Mouse (Mus musculus) gastrocnemius, postnatal 14 days (tissue): ENCODE data around the gene Sub1. TPM values are rescaled to one million over a fixed set of nuclear protein-coding genes. Genes with fewer than 3 reads are reported as not detected.

Source experiments
- DNase-seq: peaks from one replicate; pipeline ENCODE4 v3.0.0; 2021; ENCODE audit warnings: mixed read lengths
- intact Hi-C: fragments of 180-260 bp; cut with DNase I; formaldehyde crosslinking; loops from one replicate; pipeline ENCODE4 v1.15.1; 2025; ENCODE audit warnings: low total_unique reads
- long read RNA-seq, 2 experiments: library from polyadenylated mRNA; stranded (forward); transcript quantifications; one replicate each; pipeline ENCODE4 v2.0.0; 2021
- total RNA-seq, 2 experiments: library from RNA; stranded (reverse); gene quantifications; 2 replicates each; pipeline ENCODE4 v1.2.3; 2021

Gene Sub1
- total RNA-seq, result 100 to 1,000 TPM; 101 to 124 TPM
- long read RNA-seq, experiment 1, transcript Sub1-201 (5 exons, 3,372 nt), result major isoform, 97 of 99 reads
- long read RNA-seq, experiment 1, partial matches to known transcripts, result 2 of 99 reads
- long read RNA-seq, experiment 1, other reads (novel, unspliced or antisense), result 0 of 99 reads
- long read RNA-seq, experiment 2, transcript Sub1-201 (5 exons, 3,372 nt), result major isoform, 123 of 127 reads
- long read RNA-seq, experiment 2, partial matches to known transcripts, result 2 of 127 reads
- long read RNA-seq, experiment 2, other reads (novel, unspliced or antisense), result 2 of 127 reads

DNA sequence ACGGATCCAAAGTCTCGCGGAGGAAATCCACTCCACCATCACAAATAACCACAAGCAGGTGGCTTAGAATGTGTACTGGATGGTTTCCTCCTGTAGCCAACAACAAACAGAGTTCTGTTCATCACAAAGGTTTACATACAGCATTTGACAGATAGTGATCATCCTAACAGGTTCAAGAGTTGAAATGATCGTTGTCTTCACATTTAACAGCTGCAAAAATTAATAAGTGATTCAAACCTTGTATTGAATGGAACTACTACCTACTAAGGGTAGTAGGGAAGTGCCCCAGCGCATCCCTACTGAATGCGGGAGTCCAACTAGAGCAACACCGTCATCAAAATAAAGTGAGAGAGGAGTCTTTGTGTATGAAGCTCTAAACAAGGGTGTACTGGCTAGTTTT lies at the start of gene Sub1:
Gene Sub1 (minus strand): TSS at position 101 of the 400 bp plus-strand sequence.
- intact Hi-C loops, result no loop called here
- no peak for DNase-seq

- intact Hi-C loops, result no loop called here
- peak; percentile 23 for DNase-seq
These were observed 43.6 kb upstream of the Sub1 start for GRCm38 (mm10) chr15:12040407-12040710.

- intact Hi-C loops, result no loop called here
These were observed 43.1 kb upstream of the Sub1 start for GRCm38 (mm10) chr15:12039671-12040406.

GRCm38 (mm10) chr15:12039256-12039655 lies 42.5 kb upstream of the Sub1 start:
- intact Hi-C loops, result no loop called here

More at GRCm38 (mm10) chr15:12039671-12040406, 43.1 kb upstream of the Sub1 start:
- no peak for DNase-seq

GRCm38 (mm10) chr15:12037866-12038625 lies 41.3 kb upstream of the Sub1 start:
- intact Hi-C loops, result no loop called here
- DNase-seq, result no peak

More at GRCm38 (mm10) chr15:12039256-12039655, 42.5 kb upstream of the Sub1 start:
- no peak for DNase-seq

DNA sequence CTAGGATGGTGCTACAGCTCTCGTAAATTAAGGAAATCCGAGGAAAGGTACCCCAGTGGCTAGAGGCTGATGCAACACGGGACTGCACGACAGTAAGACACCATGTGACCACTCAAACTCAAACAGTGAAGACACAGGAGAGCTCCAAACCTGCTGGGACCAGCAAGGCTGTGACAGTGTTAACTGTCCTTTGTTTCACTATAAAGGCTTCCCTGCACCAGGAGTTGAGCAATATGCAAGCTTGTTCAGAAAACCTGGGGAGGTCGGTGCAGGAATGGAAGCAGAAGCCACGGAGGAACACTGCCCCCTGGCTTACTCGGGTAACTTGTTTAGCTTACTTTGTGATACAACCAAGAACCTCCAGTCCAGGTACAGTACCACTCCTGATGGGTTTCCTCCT lies 40.4 kb upstream of the Sub1 start:
- DNase-seq, result no peak
- intact Hi-C loops, result no loop called here

DNA sequence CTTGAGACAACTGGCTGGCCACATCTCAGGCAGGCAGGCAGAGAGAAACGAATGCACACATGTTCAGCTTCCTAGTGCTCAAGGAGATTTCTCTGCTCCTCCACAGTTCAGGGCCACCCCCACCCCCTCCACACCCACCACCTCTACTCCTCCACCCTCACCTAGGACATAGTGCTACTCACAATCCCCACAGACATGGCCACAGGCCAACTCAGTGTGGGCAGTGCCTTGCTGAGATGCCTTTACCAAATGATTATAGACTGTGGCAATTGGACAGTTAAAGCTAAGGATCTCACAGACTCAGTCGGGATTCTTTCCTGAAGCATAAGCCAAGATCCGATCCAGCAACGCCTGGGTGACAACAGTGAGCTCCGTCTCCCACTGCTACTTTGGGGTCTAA lies 39.9 kb upstream of the Sub1 start:
- intact Hi-C loops, result no loop called here
- DNase-seq, result no peak

- intact Hi-C loops, result no loop called here
- no peak for DNase-seq
These were observed 37.5 kb upstream of the Sub1 start for GRCm38 (mm10) chr15:12034317-12034716.

- DNase-seq, result no peak
- intact Hi-C loops, result no loop called here
These were observed 36.4 kb upstream of the Sub1 start for GRCm38 (mm10) chr15:12033155-12033554.

DNA sequence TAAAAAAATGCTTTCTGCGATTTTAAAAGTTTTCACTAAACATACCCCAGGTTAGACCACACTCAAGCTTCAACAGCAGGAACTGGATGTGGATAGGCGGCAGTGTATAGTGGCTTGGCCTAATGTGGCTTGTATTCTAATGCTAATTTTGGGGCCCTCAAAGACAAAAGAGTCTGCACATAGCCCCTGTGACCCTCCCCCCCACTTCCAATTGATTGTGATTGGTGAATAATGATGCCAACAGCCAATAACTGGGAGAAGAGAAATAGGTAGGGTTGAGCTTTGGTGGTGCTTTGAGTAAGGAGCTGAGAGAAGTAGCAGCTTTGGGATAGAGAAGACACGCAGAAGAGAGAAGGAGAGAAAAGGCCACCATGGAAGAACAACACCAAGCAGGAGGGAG lies 35.7 kb upstream of the Sub1 start:
- DNase-seq, result no peak
- intact Hi-C loops, result no loop called here

- no peak for DNase-seq
- intact Hi-C loops, result no loop called here
These were observed 35.1 kb upstream of the Sub1 start for GRCm38 (mm10) chr15:12031861-12032260.

GRCm38 (mm10) chr15:12030221-12030620 lies 33.4 kb upstream of the Sub1 start:
- no peak for DNase-seq
- intact Hi-C loops, result no loop called here

DNA sequence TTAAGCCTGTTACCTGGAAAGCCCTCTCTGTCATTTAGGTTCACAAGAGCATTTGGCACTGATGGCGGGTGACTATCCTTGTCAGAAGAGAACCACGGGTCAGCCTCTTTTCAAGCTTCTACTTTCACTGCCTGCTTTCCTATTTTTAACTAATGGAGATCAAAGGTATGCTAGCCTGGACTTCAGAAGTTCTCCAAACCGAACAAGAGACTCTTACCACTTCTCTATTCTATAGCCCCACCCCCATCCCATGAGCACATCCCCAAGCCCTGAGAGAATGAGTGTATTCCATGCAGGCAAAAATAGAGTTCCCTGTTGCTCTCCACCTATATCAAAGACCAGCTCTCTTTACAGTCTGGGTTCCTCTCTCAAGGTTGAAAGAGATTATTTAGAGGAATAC lies 31.0 kb upstream of the Sub1 start:
- no peak for DNase-seq
- intact Hi-C loops, result no loop called here

DNA sequence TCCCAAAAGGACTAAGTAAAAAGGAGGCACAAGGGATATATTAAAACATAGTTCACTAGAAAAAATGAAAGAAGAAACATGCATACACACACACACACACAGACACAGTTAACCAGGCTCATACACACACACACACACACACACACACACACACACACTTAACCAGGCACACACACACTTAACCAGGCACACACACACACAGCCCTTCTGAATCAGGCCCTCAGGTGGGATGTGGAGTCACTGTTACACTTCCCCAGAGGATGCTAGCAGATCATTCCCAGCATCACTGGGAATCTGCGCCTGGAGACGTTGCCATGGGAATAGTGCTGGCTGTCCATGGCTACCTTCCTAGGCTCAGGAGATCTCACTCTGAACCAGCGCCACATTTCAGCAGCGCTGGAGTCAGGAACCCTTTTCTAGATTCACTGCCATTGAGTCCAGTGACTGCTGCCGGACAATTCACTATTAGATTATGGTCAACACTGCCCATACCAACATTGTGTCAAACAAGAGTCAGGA lies 30.2 kb upstream of the Sub1 start:
- intact Hi-C loops, result no loop called here
- DNase-seq, result no peak

DNA sequence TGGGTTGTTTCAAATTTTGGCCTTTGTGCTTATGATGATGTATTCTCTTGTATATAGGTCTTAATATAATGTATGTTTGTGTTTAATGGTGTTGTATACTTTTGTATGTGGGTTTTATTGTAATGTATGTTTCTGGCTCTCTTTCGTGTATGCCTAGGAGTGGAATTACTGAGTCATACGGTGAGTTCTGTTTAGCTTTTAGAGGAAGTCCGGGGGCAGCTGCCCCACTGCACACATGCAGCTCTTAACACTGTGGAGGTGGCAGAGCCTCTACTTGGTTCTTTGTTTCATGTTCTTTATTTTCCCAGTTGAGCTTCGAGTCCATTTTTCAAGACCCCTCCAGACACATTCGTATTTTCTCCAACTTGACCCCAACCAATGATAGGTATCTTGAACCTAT lies 29.2 kb upstream of the Sub1 start:
- DNase-seq, result no peak

DNA sequence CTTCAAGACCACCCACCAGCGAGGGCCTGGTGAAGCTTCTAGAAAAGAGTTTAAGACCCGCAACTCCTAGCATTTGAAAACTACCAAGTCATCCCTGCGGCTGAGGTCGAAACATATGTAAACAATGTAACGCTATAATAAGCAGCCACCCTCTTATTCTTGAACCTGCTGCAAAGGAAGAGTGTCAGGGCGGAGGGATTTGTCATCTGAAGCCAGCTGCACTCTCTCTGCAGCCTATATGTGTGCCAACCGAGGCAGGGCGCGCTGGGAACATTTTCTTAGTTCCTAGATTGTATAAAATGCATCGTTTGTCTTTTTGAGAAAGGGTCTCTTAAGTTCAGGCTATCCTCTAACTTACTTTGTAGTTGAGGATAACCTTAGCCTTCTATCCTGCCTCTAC lies 28.6 kb upstream of the Sub1 start:
- DNase-seq, result no peak
- intact Hi-C loops, result no loop called here

More for the DNA sequence above, 29.2 kb upstream of the Sub1 start:
- intact Hi-C loops, result no loop called here

DNA sequence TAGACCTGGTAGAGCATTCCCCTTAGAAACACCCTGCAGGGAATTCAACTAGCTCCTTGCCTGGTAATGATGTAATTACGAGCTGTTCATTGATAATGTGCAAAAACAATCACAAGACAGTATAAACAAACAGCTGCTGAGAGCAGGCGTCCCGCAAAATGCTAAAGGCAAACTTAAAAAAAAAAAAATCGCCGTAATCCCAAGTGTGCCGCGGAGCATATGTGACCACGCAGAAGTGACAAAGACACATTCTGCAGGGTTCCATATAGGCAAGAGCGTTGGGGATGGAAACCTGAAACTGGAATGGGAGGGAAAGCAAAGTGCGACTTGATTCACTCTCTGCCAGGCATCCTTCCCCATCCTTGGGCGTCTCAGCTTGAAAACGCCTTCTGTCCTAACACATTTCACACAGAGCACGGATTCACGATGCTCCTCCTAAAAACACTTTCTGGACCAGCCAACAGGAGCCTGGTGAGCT lies 28.0 kb upstream of the Sub1 start:
- intact Hi-C loops, result no loop called here
- no peak for DNase-seq

DNA sequence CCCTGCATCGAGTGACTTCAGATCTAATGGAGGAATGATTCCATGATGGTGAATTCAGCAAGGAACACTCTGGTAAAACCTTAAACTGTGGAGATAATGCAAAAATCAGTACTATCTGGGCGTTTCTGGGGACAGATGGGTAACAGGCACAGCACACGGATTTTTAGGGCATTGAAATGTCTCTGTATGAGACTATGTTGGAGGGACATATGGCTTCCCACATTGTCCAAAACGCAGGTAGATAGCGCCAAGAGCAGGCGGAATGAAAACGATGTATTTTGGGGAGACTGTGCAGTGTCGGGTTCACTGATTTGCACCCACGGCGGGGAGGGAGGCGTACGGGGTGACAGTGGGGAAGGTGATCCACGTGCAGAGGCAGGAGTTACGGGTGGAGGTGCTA lies 22.7 kb upstream of the Sub1 start:
- no peak for DNase-seq
- intact Hi-C loops, result no loop called here

- intact Hi-C loops, result no loop called here
- no peak for DNase-seq
These were observed 21.6 kb upstream of the Sub1 start for GRCm38 (mm10) chr15:12018428-12018757.

DNA sequence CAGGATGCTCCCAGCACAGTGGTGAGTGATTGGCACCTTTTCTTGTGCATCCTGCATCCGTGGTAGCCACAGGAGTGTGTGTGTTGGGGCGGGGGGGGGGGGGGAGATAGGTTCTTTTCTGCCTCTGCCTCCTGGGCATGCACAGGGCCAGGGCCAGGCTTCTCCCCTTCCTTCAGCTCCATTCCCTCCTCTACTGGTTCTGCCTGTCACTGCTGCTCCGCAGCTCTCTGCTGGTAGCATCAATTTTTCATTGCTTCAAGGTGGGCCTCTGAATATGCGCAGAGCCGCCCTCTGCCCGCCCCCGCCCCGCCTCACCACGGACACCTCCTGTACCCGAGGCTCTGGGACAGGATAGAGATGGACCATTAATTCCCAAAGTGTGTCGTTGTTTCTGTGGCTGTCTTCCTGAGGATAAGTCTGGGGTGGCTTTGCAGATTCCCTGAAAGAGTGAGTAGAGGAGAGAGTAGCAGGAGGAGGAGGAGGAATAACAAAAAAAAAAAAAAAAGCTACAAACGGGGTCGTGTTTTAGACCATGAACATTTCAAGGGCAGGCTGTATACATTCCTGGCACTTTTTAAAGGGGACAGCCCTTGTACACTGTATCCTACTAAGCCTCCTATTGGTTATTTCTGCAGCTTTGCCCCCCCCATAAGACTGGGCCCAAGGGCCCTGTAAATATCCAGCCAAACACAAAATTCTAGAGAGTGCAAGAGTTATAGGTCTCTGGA lies 21.1 kb upstream of the Sub1 start:
- no peak for DNase-seq

More for the DNA sequence above, 21.1 kb upstream of the Sub1 start:
- intact Hi-C loops, result no loop called here
